Mouse (Mus musculus): ENCODE measurements at regions not wholly inside any gene's neighbourhood (a gene's known extent, or its start where the extent isn't known, plus 50 kb on each side); places are given as distances from the start of the nearest gene placed in this dataset.

DNA sequence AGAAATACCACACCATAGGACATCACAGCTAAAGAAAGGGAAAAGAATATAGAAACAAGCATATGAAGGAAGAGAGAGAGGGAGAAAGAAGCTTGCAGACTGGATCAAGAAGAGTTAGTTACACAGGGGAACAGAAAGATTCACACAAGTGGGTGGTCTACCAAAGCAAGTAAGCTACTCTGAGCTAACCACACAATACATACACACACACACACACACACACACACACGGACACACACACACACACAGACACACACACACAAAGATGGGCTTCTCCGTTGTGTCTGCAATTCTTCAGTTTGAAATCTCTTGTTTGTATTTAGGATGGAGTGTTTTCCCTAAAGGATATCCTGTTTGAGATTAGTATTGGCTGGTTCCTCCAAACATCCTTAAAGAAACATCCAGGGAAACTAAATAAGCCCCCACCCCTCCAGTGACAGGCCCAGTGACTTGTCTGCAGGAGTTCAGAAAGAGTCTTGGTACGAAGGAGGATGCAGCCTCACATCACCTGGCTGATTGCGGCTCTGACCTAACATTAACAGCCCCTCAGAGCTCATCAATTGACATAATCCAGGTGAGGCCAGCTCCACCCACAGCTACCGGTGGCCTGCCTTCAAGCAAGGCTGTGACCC is 69.7 kb upstream of the Gm45716 start:
- H3K27ac ChIP-seq = no peak overlapping the region
- intact Hi-C loops (cut with DNase I) = no loop called here

DNA sequence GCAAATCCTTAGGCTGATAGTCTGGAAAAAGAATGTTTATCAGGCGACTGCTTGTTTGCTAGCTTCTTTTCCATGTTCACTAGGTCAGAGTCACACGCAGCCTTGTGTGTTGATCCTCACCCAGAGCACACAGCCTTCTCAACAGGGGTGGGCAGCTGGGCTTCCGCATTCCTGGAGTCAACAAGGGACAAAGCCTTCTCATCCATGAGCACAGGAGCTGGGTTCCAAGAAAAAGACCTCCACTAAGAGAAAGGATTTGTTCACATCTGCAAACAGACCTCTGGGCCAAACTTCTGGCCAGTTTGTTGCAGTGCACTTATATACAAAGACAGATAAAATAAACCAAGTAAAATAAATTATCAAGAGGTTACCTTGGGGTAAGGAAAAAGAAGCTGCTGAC is 65.6 kb upstream of the Gm45716 start:
- Histone ChIP-seq H3K27ac (peak overlapping the region; percentile 66; the same call in 1 of the 2 replicates), H3K4me3 (no peak overlapping the region)
- no peak for TF ChIP-seq CTCF (IDR thresholded peaks at IDR 0.05)
- intact Hi-C loops (cut with DNase I) = no loop called here
- peak; percentile 27 for DNase-seq

More for the DNA sequence above, 69.7 kb upstream of the Gm45716 start:
- no peak for TF ChIP-seq CTCF (IDR thresholded peaks at IDR 0.05)
- no peak overlapping the region for H3K4me3 ChIP-seq
- no peak for DNase-seq

DNA sequence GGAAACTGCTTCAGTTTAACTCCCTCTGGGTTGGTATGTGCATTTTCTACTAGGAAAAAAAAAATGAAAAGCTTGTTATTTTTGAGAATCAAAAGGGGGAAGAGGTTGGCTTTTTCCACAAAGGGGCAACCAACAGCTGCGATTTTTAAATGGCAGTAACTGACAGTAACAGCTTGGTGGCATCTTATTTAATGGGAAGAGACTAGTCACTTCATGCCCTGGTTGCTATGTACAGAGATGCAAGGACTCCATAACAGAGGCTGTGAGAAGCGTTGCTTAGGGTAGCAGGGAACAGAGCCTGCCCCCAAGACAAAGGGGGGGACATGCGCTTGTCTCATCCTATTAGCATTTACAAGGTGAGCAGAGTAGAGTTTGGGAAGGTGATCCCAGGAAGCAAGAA is 64.8 kb upstream of the Gm45716 start:
- no peak for TF ChIP-seq CTCF (IDR thresholded peaks at IDR 0.05)
- intact Hi-C loops (cut with DNase I) = no loop called here
- Histone ChIP-seq H3K27ac (peak overlapping the region; percentile 66), H3K4me3 (no peak overlapping the region)
- no peak for DNase-seq

DNA sequence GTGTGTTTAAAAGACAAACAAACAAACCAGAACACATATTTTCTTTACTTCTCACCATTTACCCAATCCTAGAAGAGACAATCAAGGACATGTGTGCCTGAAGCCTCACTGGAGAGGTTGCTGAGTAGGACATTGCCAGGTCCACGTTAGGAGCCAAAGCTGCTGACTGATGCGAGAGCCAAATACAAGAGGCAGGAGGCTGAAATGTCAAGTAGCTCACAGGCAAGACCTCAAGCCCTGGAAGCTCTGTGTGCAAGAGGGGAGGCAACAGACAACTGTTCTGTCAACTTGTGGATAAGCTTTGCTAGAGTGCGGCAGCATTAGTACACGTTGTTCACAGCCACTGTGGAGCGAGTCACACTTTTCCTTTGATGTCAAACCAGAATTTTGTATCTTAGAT is 63.6 kb upstream of the Gm45716 start:
- Histone ChIP-seq H3K4me3 (no peak overlapping the region), H3K27ac (peak overlapping the region; percentile 67)
- DNase-seq = peak; percentile 78
- intact Hi-C loops (cut with DNase I) = no loop called here
- no peak for TF ChIP-seq CTCF (IDR thresholded peaks at IDR 0.05)

DNA sequence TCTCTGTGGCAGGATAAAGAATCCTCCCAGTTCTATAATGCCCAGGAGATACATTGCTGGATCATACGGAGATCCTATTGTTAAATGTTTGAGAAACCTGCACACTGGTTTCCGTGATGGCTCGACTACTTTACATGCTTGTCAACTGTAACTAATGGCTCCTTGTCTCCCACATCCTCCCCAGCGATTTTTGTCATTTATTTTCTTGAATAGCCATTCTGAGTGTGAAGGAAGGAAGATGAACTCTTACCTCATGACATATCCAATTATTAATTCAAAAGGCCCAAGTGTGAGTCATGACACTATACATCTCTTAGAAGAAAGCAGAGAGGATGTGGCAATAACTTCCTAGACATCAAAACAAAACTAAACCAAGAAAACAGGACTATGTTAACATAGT is 61.2 kb upstream of the Gm45716 start:
- DNase-seq = no peak
- H3K27ac ChIP-seq = no peak overlapping the region
- intact Hi-C loops (cut with DNase I) = no loop called here
- TF ChIP-seq CTCF (IDR thresholded peaks at IDR 0.05) = no peak
- H3K4me3 ChIP-seq = no peak overlapping the region

DNA sequence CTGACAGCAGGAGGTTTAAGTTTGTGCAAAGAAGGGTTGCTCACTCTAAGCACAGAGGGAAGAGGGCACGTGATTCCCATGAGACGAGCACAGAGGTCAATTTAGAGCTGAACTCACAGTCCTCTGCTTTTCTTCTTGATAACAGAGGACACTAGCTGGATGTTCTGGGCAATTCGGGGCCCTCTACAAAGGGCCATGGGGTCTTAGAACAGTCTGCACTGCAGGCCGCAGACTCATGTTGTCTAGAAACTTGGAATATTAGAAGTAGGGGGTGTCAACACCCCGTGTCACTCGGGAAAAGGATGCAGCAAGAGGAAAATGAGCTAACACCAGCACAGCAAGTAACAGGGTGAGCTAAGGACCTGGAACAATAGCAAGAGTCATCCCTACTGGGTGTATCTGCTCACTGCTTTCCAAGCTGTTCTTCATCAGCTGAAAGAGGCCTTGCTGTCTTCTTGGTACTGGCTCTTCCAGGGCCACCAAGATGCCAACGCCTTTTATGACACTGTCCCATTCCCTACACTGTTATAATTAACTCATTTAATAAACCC is 58.5 kb upstream of the Gm45716 start:
- Histone ChIP-seq H3K4me3 (no peak overlapping the region), H3K27ac (peak overlapping the region; percentile 75)
- intact Hi-C loops (cut with DNase I) = no loop called here
- TF ChIP-seq CTCF (IDR thresholded peaks at IDR 0.05) = no peak
- DNase-seq = no peak

DNA sequence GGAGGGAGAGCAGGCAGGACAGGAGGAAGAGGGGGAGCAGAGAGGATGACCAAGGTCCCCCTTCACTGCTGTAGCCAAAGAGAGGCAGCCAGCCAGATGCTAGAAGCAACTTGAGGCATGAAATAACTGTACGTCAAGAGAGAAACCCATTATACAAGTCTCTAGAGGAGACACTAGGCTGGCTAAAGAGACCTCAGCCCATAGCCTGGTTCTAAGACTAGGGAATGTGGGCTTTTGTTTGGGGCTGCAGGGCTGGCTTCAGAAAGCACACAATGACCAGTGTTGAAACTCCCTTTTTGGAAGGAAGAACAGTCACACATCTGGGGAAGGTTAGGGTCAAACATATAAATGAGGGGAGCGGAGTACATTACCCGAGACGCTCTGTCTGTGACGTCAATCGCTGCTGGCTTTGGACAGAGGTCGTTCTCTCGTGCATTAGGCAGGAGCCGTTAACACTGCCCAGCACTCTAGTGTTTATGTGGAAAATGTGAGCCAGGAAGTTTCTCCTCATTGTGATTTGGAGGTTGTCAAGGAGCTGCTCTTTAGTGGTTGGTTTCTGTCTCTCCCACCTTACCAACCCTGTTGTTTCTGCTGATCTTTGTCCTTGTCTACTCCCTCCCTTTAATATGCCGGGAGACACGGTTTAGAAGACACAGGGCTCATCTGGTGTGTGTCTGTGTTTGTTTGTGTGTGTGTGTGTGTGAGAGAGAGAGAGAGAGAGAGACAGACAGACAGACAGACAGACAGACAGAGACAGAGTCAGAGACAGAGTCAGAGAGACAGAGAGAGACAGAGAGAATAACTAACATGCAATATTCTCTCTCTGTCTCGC is 57.5 kb upstream of the Gm45716 start:
- intact Hi-C loops (cut with DNase I) = no loop called here
- TF ChIP-seq CTCF (IDR thresholded peaks at IDR 0.05) = no peak
- peak overlapping the region; percentile 40 for H3K4me3 ChIP-seq
- peak; percentile 67 for DNase-seq
- H3K27ac ChIP-seq = peak overlapping the region; percentile 75

DNA sequence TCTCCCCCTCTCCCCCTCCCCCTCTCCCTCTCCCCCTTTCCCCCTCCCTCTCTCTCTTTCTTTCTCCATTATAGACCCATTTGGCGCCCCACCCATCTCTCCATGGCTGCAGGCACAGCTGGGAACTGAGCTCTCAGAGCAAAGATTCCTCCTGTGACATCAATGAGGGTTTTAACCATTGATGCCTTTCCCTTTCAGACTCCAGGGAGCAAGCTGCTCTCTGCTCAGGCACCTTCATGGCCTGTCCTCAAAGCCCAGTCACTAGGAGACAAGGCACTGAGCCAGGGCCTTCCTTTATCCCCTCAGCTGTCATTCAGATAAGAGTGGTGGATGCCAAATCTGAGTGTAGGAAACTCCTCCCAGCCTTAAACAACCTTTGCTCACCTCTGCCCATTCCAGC is 56.8 kb upstream of the Gm45716 start:
- no peak for TF ChIP-seq CTCF (IDR thresholded peaks at IDR 0.05)
- intact Hi-C loops (cut with DNase I) = no loop called here
- Histone ChIP-seq H3K27ac (peak overlapping the region; percentile 75), H3K4me3 (no peak overlapping the region)
- peak; percentile 49 for DNase-seq

DNA sequence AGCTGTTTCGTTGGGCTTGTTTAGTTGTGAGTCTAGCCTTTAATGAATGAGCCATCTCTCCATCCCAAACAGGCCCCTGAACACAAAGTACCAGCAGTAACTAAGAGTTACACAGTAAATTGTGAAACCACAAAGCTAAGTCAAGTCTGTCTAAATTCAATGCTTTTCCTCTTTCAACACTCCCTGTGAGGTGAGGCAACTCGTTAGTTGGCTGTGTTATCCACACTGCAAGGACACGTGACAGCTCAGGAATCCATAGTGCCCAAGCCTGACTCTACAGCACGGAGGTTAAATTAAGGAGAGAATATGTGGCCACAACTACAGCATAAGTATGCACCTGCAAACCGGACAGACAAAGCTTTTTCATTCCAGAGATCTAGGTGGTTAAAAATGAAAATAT is 54.9 kb upstream of the Gm45716 start:
- TF ChIP-seq CTCF (IDR thresholded peaks at IDR 0.05) = no peak
- Histone ChIP-seq H3K4me3 (no peak overlapping the region), H3K27ac (no peak overlapping the region)
- DNase-seq = no peak
- intact Hi-C loops (cut with DNase I) = no loop called here

DNA sequence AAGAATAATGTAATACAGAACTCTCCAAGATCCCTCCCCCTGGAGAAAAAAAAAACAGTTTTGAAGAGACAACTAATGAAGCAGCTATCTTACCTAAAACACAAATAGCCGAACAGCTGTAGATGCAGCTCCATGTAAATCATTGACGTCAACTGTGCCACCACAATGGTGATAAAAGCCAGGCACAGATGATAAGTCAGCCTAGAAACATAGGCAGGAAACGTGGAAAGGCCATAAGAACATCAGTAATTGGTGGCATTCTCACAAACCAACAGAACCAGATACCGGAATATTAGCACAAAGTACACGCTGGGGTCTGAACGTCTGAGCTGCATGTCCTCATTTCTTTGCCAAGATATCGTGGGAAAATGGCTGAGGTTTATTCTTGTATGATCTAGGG is 51.2 kb upstream of the Gm45716 start:
- no peak overlapping the region for H3K4me3 ChIP-seq
- no peak for DNase-seq
- intact Hi-C loops (cut with DNase I) = no loop called here
- no peak for TF ChIP-seq CTCF (IDR thresholded peaks at IDR 0.05)
- no peak overlapping the region for H3K27ac ChIP-seq
